Mouse (Mus musculus) liver, embryonic 16.5 days (tissue): Measurements from ENCODE around the gene Gm26602. TPM values are rescaled to one million over a fixed set of nuclear protein-coding genes. Genes with fewer than 3 reads are reported as not detected.

Experiments used
- ATAC-seq: fragments of 200-750 bp; cut with Nextera tagmentation; 2 replicates; pipeline ENCODE4 v1.8.0; 2017; ENCODE audit warnings: low read depth, mild to moderate bottlenecking, moderate number of reproducible peaks, moderate library complexity
- H3K27ac ChIP-seq: fragments of 300-500 bp; sonication (generic); 2 replicates; pipeline ENCODE4 v1.5.1; 2014; ENCODE audit warnings: mild to moderate bottlenecking, low read length
- H3K27me3 ChIP-seq: fragments of 300-500 bp; sonication (generic); 2 replicates; pipeline ENCODE4 v1.6.1; 2014; ENCODE audit warnings: low read depth, low read length, mixed read lengths; ENCODE audit not compliant: control insufficient read depth, insufficient read depth
- H3K36me3 ChIP-seq: fragments of 300-500 bp; sonication (generic); 2 replicates; pipeline ENCODE4 v1.6.1; 2014; ENCODE audit warnings: mild to moderate bottlenecking; ENCODE audit not compliant: control insufficient read depth, insufficient read depth
- H3K4me1 ChIP-seq: fragments of 300-500 bp; sonication (generic); 2 replicates; pipeline ENCODE4 v1.6.1; 2014; ENCODE audit warnings: low read depth, low read length, mixed read lengths; ENCODE audit not compliant: control insufficient read depth
- H3K4me2 ChIP-seq: fragments of 300-500 bp; sonication (generic); 2 replicates; pipeline ENCODE4 v1.6.1; 2014; ENCODE audit warnings: low read depth, low read length, mixed read lengths
- H3K4me3 ChIP-seq: fragments of 300-500 bp; sonication (generic); 2 replicates; pipeline ENCODE4 v1.5.1; 2014; ENCODE audit warnings: low read depth, mild to moderate bottlenecking, low read length
- H3K9ac ChIP-seq: fragments of 300-500 bp; sonication (generic); 2 replicates; pipeline ENCODE4 v1.6.1; 2014; ENCODE audit warnings: low read depth, low read length
- H3K9me3 ChIP-seq: fragments of 300-500 bp; sonication (generic); replicated peaks from 2 replicates; pipeline ENCODE4 v1.6.1; 2016; ENCODE audit warnings: low read length; ENCODE audit not compliant: control insufficient read depth
- WGBS: fragments of 180-500 bp; shearing (Covaris S2); extraction: QIAGEN DNeasy Blood & Tissue Kit; methylation state at CpG from one replicate; pipeline ENCODE4 v1.1.7; 2014; ENCODE audit not compliant: insufficient replicate concordance; 5-methylcytosine and 5-hydroxymethylcytosine counted together
- polyA plus RNA-seq: library from polyadenylated mRNA; unstranded; fragments of >200 nt; fragmentation: Nextera tagmentation; extraction: Ambion mirVana; gene quantifications from 2 replicates; pipeline ENCODE4 v1.2.1, GENCODE M21; 2015

Gm26602 gene
- polyA plus RNA-seq, 1 experiment from 2014 or later, result not detected

GRCm38 (mm10) chr10:79919251-79919849 is 8.7 kb downstream of the Gm26602 start:
- Histone ChIP-seq H3K4me3 (no peak overlapping the region), H3K9ac (no peak overlapping the region), H3K4me1 (peaks cover 57% of the 10 kb centered on the region), H3K4me2 (0 out of 2 replicates have a peak overlapping the region, but pooled peaks have one; percentile 30), H3K9me3 (no peaks in the 10 kb centered on the region), H3K36me3 (no peaks in the 10 kb centered on the region), H3K27me3 (peaks cover 62% of the 10 kb centered on the region), H3K27ac (no peak overlapping the region)
- 13% methylated on average over 21 of the region's 21 CpGs for WGBS
- ATAC-seq, result no peak

DNA sequence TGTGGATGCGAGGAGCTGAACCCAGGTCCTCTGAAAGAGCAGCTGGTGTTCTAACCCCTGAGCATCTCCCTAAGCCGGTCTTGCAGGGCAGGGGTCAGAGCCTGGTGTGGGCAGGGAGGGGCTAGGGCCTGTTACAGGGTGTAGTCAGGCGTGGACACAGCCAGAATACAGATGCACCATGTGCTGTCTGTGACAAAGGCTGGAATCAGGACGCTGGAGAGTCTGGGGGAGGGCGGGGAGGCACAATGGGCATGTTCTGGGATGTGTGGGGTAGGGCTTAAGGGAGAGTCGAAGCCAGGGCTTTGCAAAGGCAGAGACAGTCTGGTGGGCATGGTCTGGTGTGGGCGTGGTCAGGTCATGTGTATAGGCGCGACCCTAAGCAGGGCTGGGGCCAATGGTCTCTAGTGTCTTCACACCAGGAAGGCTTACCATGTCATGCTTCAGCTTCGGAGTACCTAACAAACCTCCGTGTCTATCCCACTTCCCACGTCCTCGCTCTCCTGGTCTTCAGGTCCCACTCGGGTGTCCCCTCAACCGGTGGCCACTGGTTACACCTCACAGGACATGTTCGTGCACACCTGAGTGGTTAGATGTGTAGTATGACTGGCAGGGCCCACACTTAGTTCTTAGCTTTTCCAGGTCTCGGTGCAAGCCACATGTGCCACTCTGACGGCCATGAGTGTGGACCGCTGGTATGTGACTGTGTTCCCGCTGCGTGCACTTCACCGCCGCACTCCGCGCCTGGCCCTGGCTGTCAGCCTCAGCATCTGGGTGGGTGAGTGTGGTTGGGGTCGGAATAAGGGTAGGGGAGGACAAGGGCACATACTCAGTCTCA is 9.6 kb downstream of the Gm26602 start:
- WGBS, result 26% methylated on average over 26 of the region's 26 CpGs
- no peak overlapping the region for H3K4me2 ChIP-seq
- H3K9me3 ChIP-seq, result no peaks in the 10 kb centered on the region
- H3K36me3 ChIP-seq, result no peaks in the 10 kb centered on the region
- H3K9ac ChIP-seq, result no peak overlapping the region
- no peak for ATAC-seq
- H3K4me3 ChIP-seq, result no peak overlapping the region
- H3K27me3 ChIP-seq, result peaks cover 62% of the 10 kb centered on the region
- no peak overlapping the region for H3K27ac ChIP-seq
- peaks cover 47% of the 10 kb centered on the region for H3K4me1 ChIP-seq

GRCm38 (mm10) chr10:79920958-79921535 is 10.4 kb downstream of the Gm26602 start, which contains the start of gene R3hdm4:
Gene R3hdm4, minus strand, starts transcription at chr10:79921208.
- 9% methylated on average over 41 of the region's 41 CpGs for WGBS

GRCm38 (mm10) chr10:79921572-79921971 is 10.9 kb downstream of the Gm26602 start:
- Histone ChIP-seq H3K4me2 (peak overlapping the region; percentile 33), H3K27ac (no peak overlapping the region), H3K4me1 (peaks cover 49% of the 10 kb centered on the region), H3K9ac (no peak overlapping the region), H3K4me3 (peak overlapping the region; percentile 21; the same call in 1 of the 2 replicates), H3K9me3 (no peaks in the 10 kb centered on the region), H3K27me3 (peaks cover 62% of the 10 kb centered on the region), H3K36me3 (no peaks in the 10 kb centered on the region)
- ATAC-seq, result no peak
- 9% methylated on average over 34 of the region's 34 CpGs for WGBS

More at GRCm38 (mm10) chr10:79920958-79921535, 10.4 kb downstream of the Gm26602 start, which contains the start of gene R3hdm4:
- H3K36me3 ChIP-seq, result no peaks in the 10 kb centered on the region
- peak within 1 kb of the TSS; percentile 21; the same call in 1 of the 2 replicates for H3K4me3 ChIP-seq
- peaks cover 47% of the 10 kb centered on the region for H3K4me1 ChIP-seq
- no peak for ATAC-seq
- no peak within 1 kb of the TSS for H3K9ac ChIP-seq
- H3K9me3 ChIP-seq, result no peaks in the 10 kb centered on the region
- H3K27ac ChIP-seq, result no peak within 1 kb of the TSS
- peaks cover 62% of the 10 kb centered on the region for H3K27me3 ChIP-seq
- peak within 1 kb of the TSS; percentile 33 for H3K4me2 ChIP-seq

GRCm38 (mm10) chr10:79924998-79925784 is 14.5 kb downstream of the Gm26602 start:
- Histone ChIP-seq H3K27ac (peak overlapping the region; percentile 70; the same call in 1 of the 2 replicates), H3K4me2 (peak overlapping the region; percentile 91), H3K36me3 (no peaks in the 10 kb centered on the region), H3K4me1 (peaks cover 45% of the 10 kb centered on the region), H3K27me3 (peaks cover 32% of the 10 kb centered on the region), H3K9me3 (no peaks in the 10 kb centered on the region), H3K4me3 (no peak overlapping the region; the same call in 1 of the 2 replicates), H3K9ac (no peak overlapping the region)
- peak; percentile 3; the same call in 1 of the 2 replicates for ATAC-seq
- 14% methylated on average over 29 of the region's 29 CpGs for WGBS

GRCm38 (mm10) chr10:79925785-79926490 is 15.3 kb downstream of the Gm26602 start:
- Histone ChIP-seq H3K4me1 (peaks cover 40% of the 10 kb centered on the region), H3K9me3 (no peaks in the 10 kb centered on the region), H3K36me3 (no peaks in the 10 kb centered on the region), H3K27ac (peak overlapping the region; percentile 70), H3K9ac (peak overlapping the region; percentile 87), H3K4me2 (peak overlapping the region; percentile 91), H3K4me3 (peak overlapping the region; percentile 84), H3K27me3 (peaks cover 25% of the 10 kb centered on the region)
- ATAC-seq, result no peak
- WGBS, result 11% methylated on average over 15 of the region's 15 CpGs

DNA sequence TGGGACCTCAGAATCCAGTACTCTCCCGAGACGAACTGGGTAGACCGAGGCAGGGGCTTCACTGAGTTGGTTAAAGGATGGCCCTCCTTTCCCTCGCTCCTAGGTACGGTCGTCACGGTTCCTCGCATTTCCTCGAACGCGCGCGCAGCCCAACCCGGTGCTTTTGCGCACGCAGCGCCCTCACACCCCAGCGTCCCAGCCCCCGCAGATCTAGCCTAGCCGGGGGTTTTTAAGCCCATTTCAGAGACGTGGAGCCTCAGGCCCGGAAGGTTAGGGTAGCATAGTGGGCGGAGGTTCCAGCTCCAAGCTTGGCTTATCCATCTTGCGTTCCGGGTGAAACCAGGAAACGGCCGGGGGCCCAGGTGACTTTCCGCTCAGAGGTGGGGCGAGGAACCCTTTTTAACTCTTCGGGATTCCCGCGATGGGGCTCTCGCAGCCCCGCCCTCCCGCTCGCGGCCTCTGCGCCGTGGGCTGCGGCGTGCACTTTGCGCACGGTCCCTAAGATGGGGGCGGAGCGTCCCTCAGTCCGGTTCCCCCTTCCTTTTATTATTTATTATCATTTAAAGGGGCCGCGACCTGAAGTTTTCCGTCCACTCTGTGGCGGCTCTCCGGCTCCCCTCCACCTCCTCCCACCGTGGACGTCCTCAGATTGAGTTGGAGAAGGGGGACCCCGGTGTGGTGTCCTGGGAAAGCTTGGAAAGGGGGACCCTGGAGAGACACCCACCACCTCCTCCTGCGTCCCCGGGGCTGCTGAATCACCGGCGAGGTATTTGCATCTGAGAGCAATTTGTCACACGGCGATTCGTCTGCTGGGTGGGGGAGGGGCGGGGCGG is 16.1 kb downstream of the Gm26602 start, which contains the start of gene Arid3a:
Gene Arid3a, plus strand, starts transcription at position 553 of the 833 bp plus-strand sequence.
- Histone ChIP-seq H3K27ac (peak within 1 kb of the TSS; percentile 88), H3K4me1 (peaks cover 33% of the 10 kb centered on the region), H3K36me3 (no peaks in the 10 kb centered on the region), H3K4me2 (peak within 1 kb of the TSS; percentile 91), H3K9me3 (no peaks in the 10 kb centered on the region), H3K27me3 (peaks cover 17% of the 10 kb centered on the region), H3K9ac (peak within 1 kb of the TSS; percentile 87), H3K4me3 (peak within 1 kb of the TSS; percentile 84)
- peak; percentile 76 for ATAC-seq
- WGBS, result under 1% methylated on average over 63 of the region's 63 CpGs
